Mouse (Mus musculus) CH12.LX (cell line): ENCODE results near the gene Vegfb.

Source experiments
- CTCF ChIP-seq, 2 experiments: IDR thresholded peaks in 1 of 2; conservative IDR thresholded peaks in 1 of 2; 2 replicates each; pipeline ENCODE4 v1.5.1; 2011 to 2012; ENCODE audit warnings: low read depth in 2 of 2, low read length in 2 of 2, improper control_type of control experiment in 1 of 2, inconsistent platforms in 1 of 2, mild to moderate bottlenecking in 1 of 2, moderate library complexity in 1 of 2
- POLR2A ChIP-seq: IDR thresholded peaks from 2 replicates; pipeline ENCODE4 v1.6.1; 2011; ENCODE audit warnings: low read depth, mild to moderate bottlenecking, improper control_type of control experiment, low read length
- SIN3A ChIP-seq: IDR thresholded peaks from 2 replicates; pipeline ENCODE4 v1.6.1; 2012; ENCODE audit warnings: low read length, improper control_type of control experiment, inconsistent platforms
- ZNF384 ChIP-seq: IDR thresholded peaks from 2 replicates; pipeline ENCODE4 v1.6.1; 2012; ENCODE audit warnings: low read depth, low read length, improper control_type of control experiment, inconsistent platforms

- TF ChIP-seq SIN3A (no peak), ZNF384 (no peak), POLR2A (no peak), CTCF (conservative IDR thresholded peaks at IDR 0.05 in 1 of 2, IDR thresholded peaks at IDR 0.05 in 1 of 2; ENCODE audit: low read depth in 2 of 2, low read length in 2 of 2) (0 out of 4 replicates have a peak, but pooled peaks of 1 of the 2 experiments have one; percentile 6)
These were observed 46.6 kb upstream of the Vegfb start for GRCm38 (mm10) chr19:7034006-7034405.
